Mouse (Mus musculus): ENCODE data around the gene Cd9.

Gene Cd9

DNA sequence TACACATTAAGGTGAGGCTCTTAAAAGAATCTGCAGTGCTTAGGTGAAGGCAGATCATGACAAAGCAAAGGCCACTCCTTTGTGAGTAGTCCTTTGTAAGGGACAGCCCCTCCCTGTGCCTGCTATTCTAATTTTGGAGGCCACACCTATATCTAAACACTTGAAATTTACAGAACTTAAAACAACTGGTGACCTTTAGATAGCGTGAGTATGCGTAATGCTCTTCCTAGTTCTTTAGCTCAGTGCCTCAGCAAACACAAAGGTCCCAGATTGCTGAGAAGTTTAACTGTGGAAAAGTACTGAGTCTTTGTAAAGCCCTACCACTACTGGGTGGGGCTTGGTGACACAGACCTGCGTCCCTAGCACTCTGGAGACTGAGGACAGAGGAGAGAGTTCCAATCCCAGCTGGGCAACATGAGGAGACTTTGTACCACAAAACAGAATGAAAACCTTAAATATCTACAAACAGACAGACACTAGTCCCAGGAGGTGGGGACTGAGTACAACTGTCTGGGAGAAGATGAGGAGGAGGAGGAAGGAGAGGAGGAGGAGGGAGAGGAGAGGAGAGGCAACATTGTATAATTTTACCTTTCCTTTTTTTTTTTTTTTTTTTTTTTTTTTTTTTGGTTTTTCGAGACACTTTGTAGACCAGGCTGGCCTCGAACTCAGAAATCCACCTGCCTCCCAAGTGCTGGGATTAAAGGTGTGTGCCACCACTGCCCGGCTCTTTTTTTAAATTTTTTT lies 60.7 kb downstream of the Cd9 start:
- no peak for DNase-seq (ENCODE audit: low read depth)

DNA sequence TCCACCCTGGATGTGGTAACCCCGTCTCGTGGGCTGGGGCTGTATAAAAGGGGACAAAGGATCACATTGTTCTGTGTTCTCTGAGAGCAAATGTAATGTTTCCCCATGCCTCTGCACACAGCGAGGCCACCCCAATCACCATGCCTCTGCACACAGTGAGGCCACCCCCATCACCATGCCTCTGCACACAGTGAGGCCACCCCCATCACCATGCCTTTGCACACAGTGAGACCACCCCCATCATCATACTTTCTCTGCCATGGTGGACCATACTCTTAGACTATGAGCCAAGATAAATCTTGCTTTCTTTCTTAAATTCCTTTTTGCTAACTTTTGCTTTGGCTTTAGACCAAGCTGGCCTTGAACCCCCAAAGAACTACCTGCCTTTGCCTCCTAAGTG lies 61.3 kb downstream of the Cd9 start:
- DNase-seq (ENCODE audit: low read depth), result no peak

GRCm38 (mm10) chr6:125432522-125432921 lies 62.1 kb downstream of the Cd9 start:
- DNase-seq (ENCODE audit: low read depth), result no peak

DNA sequence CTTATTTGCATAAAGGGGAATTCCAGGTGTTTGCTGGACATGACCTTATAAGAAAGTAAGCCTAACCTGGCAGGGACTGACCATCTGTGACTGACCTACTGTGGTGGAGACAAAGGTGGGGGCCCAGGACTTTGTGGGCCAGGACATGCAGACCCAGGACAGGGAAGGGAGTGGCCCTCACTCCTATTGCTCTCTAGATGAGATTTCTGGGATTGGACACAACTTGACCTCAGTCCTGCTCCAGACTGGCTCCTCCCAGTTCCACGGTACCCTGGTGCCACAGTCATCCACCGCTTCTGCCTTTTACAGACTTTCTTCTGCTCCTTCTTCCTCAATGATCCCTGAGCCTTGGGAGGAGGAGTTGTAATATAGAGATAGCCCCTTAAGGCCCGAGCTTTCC lies 63.6 kb downstream of the Cd9 start:
- no peak for DNase-seq (ENCODE audit: low read depth)

GRCm38 (mm10) chr6:125430358-125430958 lies 64.1 kb downstream of the Cd9 start:
- no peak for DNase-seq (ENCODE audit: low read depth)

GRCm38 (mm10) chr6:125429741-125430140 lies 64.8 kb downstream of the Cd9 start:
- no peak for DNase-seq (ENCODE audit: low read depth)

GRCm38 (mm10) chr6:125426383-125427360 lies 67.9 kb downstream of the Cd9 start:
- peak; percentile 72 for DNase-seq (ENCODE audit: low read depth)

DNA sequence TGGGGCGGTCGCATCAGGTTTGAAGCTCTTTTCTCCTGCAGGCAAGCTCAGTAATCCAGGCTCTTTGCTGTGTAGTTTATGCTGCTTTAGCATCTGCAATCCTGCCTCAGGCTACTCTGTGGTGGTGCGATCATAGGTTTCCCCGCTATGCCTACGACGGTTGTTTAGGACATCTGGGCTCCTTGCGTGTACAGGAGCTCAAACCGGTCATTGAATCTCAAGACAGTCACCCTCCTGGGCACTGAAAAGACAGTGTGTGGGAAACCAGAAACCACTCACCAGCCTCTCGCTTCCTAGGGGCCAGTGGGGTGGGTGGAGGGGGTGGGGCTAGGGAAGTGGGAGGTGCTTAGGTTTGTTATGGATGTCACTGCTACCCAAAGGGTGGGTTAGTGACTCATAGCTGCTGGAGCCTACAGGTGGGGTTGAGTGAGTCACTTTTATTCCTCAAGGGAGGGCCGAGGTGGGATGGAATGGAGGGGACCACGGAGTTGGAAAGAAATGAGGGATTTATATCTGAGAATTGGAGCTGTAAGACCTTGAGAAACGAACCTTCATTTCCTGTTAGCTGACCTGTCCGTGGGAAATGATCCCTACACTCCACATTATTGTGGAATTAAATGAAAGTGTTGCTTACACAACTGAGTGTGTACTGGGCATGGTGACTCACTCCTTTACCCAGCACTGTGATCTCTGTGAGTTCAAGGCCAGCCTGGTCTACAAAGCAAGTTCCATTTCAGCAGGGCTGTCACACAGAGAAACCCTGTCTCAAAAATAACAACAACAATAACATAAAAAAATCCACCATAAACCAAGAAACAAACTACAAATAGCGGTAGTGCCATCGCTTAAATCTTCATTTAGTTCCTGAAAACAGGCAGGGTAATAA lies 69.1 kb downstream of the Cd9 start:
- peak; percentile 75 for DNase-seq (ENCODE audit: low read depth)

- peak; percentile 91 for DNase-seq (ENCODE audit: low read depth)
Measured at GRCm38 (mm10) chr6:125424156-125424555, 70.4 kb downstream of the Cd9 start.

- no peak for DNase-seq (ENCODE audit: low read depth)
Measured at GRCm38 (mm10) chr6:125423507-125423906, 71.1 kb downstream of the Cd9 start.

GRCm38 (mm10) chr6:125423099-125423498 lies 71.5 kb downstream of the Cd9 start:
- DNase-seq (ENCODE audit: low read depth), result no peak

DNA sequence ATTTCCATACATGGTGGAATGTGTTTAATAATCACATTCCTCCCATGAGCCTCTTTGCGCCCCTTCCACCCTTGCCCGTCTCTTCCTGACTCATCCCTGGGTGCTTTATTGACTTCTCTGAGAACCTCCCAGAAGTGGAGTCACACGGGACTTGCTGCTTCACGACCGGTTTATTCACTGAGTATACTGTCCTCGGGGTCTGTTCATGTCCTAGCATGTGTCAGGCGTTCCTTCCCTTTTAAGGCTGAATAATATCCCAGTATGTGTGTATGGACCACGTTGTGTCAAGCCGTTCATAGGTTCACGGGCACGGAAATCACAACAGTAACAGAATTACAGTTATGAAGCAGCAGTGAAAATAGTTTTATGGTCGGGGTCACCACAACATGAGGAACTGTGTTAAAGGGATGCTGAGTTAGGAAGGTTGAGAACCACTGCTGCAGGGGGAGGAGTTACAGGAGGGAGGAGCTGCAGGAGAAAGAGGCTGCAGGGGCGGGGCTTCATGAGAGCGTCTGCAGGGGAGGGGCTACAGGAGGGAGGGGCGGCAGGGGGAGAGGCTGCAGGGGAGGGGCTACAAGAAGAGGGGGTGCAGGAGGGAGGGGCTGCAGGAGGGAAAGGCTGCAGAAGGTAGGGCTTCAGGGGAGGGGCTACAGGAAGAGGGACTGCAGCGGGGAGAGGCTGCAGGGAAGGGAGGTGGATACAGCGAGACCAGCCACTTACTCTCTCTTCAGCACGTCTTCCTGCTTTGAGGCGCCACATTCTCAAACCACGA lies 72.4 kb downstream of the Cd9 start:
- DNase-seq (ENCODE audit: low read depth), result no peak

GRCm38 (mm10) chr6:125420458-125421063 lies 74.0 kb downstream of the Cd9 start:
- no peak for DNase-seq (ENCODE audit: low read depth)

GRCm38 (mm10) chr6:125418744-125419143 lies 75.8 kb downstream of the Cd9 start:
- no peak for DNase-seq (ENCODE audit: low read depth)

- peak; percentile 96 for DNase-seq (ENCODE audit: low read depth)
Measured at GRCm38 (mm10) chr6:125413326-125413725, 81.3 kb downstream of the Cd9 start.

- no peak for DNase-seq (ENCODE audit: low read depth)
Measured at GRCm38 (mm10) chr6:125411661-125412060, 82.9 kb downstream of the Cd9 start.

DNA sequence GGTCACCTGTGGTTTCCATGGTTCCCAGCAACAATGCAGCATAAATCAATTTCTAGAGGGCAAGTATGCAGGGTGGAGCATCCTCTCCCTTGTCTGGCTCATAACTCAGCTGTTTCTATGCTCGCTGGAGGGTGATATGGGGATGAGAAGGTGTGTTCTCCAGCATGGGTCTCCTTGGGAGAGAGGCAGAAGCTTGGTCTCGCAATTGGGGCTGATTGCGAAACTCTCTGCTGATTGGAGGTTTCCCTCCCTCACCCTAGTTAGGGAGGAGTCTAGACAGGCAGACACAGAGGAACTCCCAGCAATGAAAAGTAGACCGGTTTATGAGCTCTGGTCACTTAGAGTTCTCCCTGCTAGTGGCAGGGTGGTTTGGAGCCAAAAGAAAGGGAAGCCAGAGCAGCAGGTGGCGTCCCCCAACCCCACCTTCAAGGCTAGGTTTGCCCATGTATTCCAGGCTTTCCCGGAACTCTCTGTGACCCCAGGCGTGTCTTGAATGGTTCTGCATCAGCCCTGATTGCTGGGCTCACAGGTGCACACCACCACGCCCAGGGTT lies 83.5 kb downstream of the Cd9 start:
- DNase-seq (ENCODE audit: low read depth), result peak; percentile 83

DNA sequence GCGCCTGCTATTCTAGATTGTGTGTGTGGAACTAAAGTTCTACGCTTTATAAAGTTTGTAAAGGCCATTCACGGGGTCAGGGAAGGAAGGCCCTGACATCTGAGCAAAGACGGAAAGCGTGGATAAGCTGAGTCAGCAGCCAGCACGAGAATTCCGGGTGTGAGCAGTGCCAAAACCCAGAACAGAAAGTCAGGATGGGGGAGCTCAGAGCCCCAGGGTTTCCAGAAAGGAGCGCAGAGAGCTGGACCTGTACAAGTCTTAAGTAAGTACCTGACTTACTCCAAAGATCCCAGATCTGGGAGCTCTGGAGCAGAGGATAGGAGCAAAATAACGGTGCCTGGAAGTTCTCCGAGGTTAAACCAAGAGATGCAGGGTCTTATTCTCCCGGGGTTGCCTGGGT lies 84.0 kb downstream of the Cd9 start:
- DNase-seq (ENCODE audit: low read depth), result no peak

Data from fibroblast of lung, adult 2 months (primary cell).